Mouse (Mus musculus) adrenal gland, adult 18-20 months (tissue): Measurements from ENCODE around the gene Kif26b. TPM values are rescaled to one million over a fixed set of nuclear protein-coding genes. Genes with fewer than 3 reads are reported as not detected.

Experiments used
- DNase-seq, 2 experiments: peaks; one replicate each; pipeline ENCODE4 v3.0.0; 2021 to 2022; ENCODE audit warnings: low spot score in 2 of 2
- total RNA-seq, 2 experiments: library from RNA; stranded (reverse); gene quantifications; 1 replicate in 1 of 2; 2 replicates in 1 of 2; pipeline ENCODE4 v1.2.3; 2021

Kif26b gene
- total RNA-seq, 2 experiments from 2014 or later: 2.7 to 4.4 TPM

GRCm38 (mm10) chr1:178712189-178712873 lies 183.4 kb downstream of the Kif26b start:
- DNase-seq: no peak

DNA sequence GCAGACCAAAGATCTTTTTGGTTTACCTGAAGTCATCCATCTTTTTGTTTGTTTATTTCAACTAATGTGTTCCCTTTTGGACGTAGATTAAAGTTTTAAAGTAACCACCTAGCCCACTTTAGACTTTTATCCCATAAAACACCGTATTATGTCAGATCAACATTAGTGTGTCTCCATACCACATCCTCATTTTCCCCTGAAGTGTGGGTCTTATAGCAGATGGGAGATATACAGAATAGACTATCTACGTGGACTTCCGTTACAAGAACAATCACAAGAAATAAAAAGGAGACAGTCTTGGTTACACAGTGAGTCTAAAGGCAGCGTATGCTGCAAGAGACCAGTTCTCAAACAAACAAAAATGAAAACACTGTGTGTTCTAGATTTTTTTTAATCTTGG lies 185.3 kb downstream of the Kif26b start:
- DNase-seq: no peak

DNA sequence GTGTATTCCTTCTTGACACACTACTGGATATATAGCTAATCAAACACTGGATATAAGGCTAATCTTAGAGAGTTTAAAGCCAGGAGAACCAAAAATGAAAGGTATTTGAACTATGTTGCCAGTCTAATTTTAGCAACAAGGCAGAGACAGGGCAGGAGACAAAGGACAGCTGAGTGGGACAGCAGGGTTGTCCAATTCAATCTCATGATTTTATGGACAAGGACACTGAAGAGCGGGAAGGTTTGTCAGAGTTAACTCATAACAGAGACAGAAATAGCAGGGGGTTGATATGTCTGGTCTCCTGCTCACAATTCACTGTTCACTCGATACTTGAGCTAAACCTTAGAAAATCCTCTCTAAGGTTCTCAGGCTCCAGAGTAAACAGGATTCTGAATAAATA lies 187.5 kb downstream of the Kif26b start:
- DNase-seq: no peak

- no peak for DNase-seq
These were observed 191.9 kb downstream of the Kif26b start for GRCm38 (mm10) chr1:178720821-178721220.

GRCm38 (mm10) chr1:178722793-178723192 lies 193.9 kb downstream of the Kif26b start:
- no peak for DNase-seq

DNA sequence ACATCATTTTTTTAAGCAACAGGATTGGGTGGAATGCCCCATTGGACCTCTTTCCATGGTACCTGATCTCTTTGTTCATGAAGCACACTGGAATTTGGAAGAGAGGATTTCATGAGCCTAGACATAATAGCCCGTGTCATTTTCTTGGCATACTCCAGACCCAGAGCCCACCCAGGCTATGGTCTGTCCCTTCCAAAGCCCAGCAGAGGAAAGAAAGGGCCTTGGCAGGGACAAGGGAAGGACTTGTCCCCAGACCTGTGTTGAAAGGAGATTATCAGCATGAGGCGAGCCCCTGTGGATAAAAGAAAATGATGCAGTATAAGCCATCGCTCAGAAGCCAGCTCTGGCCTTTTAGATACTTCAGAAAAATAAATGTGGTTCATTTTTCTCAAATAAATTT lies 196.6 kb downstream of the Kif26b start:
- DNase-seq: no peak

DNA sequence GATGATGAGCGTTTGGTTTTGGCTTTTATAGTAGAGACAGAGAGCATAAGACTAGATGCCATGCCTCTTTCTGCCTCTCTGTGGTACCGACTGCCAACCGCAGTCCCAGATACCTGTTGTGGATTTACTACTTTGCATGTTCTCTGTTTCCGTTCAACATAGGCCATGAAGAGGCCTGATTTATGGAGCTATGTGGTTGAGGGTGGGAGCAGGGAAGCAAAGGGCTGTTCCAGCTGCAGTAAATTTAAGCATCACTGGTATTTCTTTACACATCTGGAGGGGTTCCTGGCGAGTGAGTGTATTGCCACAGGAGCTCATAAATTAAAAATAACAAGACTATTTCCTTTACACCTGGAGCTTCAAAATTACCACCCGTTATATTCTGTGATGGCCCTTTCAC lies 199.3 kb downstream of the Kif26b start:
- no peak for DNase-seq

DNA sequence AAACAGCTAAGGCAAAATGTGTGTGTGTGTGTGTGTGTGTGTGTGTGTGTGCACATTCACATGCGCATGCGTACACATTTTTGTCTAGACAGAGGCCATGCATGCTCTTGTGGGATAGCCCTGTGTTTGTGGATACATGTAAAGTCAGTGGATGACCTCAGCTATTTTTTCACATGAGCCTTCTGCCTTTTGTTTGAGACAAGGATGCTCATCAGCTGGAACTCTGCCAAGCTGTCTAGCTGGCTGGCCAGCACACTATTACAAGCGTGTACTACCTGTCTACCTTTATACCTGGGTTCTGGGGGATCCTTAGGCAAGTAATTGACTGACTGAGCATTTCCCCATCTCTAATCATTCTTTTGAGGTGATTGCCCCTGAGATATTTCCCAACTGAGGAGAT lies 201.3 kb downstream of the Kif26b start:
- no peak for DNase-seq

GRCm38 (mm10) chr1:178733035-178733434 lies 204.1 kb downstream of the Kif26b start:
- no peak for DNase-seq

GRCm38 (mm10) chr1:178734576-178734975 lies 205.7 kb downstream of the Kif26b start:
- no peak for DNase-seq

- no peak for DNase-seq
These were observed 208.0 kb downstream of the Kif26b start for GRCm38 (mm10) chr1:178736931-178737330.

DNA sequence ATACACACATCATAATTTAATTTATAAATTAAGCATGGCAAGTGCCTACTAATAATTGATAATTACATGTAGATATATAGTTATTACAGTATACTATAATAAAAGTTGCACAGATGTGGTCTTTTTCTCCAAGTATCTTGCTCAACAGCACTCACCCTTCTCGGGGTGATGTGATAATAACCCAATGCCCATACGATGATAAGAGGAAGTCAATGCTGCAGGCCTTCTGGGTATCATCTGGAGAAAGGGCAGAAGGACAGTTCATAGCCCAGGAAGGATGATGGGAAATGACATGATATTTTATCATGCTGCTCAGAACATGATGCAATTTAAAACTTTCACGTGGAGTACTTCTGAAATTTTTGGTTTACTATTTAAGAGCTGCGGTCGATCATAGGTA lies 214.9 kb downstream of the Kif26b start:
- no peak for DNase-seq

GRCm38 (mm10) chr1:178744526-178744925 lies 215.6 kb downstream of the Kif26b start:
- no peak for DNase-seq

DNA sequence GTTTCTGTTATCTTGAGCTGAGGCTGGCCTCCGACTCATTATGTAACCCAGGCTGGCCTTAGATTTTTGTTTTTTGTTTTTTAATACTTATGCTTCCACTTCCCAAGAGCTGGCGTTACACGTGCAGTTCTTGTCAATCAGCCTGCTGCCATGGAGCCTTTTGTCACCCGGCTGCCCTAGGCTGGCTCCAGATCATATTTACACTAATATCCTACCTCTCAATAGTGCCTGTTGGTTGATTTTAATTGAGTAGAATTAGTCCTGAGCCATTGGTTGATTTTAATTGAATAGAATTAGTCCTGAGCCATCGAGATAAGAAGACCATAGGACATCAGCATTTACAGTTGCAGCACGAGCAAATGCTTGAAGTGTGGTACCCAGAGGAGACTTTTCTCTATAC lies 216.0 kb downstream of the Kif26b start:
- DNase-seq: no peak

- no peak for DNase-seq
These were observed 216.5 kb downstream of the Kif26b start for GRCm38 (mm10) chr1:178745471-178745870.

GRCm38 (mm10) chr1:178747279-178748221 lies 218.6 kb downstream of the Kif26b start:
- DNase-seq: no peak

- no peak for DNase-seq
These were observed 219.3 kb downstream of the Kif26b start for GRCm38 (mm10) chr1:178748222-178748600.

DNA sequence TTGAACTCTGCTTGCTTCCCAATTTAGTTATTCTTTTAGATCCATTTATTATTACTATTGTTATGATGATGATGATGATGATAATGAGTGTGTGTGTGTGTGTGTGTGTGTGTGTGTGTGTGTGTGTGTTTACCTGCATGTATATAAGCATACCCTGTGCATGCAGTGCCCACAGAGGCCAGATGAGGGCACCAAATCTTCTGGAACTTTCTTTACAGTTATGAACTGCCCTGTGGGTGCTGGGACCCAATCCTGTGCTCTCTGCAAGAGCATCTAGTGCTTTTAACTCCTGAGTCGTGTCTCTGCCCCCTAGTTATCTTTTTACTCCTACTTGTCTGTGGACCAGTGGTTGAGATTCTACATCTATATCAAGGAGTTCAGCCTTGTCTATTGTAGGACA lies 219.7 kb downstream of the Kif26b start:
- no peak for DNase-seq

- DNase-seq: no peak
These were observed 220.9 kb downstream of the Kif26b start for GRCm38 (mm10) chr1:178749786-178750185.

DNA sequence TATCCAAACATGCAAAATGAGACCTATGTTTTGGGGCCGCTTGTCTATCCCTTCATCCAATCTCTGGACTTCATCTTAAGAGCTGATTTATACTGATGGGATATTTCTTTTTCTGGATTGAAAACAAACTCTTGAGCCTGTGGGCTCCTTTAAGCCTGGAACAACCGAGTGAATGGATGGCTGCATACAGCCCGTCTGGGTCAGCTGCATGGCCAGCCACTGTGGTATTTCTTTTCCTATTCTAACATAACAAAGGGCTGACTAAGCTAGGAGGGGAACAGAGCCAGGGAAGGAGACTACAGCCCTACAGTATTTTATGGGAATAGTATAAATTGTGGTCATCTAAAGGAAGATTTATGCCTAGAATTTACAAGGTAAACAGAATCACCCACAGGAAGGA lies 229.5 kb downstream of the Kif26b start:
- DNase-seq: no peak

GRCm38 (mm10) chr1:178762125-178762741 lies 233.3 kb downstream of the Kif26b start:
- DNase-seq: no peak

GRCm38 (mm10) chr1:178764914-178765313 lies 236.0 kb downstream of the Kif26b start:
- DNase-seq: no peak
